Mouse (Mus musculus): ENCODE measurements around the gene Hdac6. TPM values are rescaled to one million over a fixed set of nuclear protein-coding genes. Genes with fewer than 3 reads are reported as not detected.

Hdac6 gene
- 10 to 100 TPM; 49.9 to 50.4 TPM for total RNA-seq (2021)

DNA sequence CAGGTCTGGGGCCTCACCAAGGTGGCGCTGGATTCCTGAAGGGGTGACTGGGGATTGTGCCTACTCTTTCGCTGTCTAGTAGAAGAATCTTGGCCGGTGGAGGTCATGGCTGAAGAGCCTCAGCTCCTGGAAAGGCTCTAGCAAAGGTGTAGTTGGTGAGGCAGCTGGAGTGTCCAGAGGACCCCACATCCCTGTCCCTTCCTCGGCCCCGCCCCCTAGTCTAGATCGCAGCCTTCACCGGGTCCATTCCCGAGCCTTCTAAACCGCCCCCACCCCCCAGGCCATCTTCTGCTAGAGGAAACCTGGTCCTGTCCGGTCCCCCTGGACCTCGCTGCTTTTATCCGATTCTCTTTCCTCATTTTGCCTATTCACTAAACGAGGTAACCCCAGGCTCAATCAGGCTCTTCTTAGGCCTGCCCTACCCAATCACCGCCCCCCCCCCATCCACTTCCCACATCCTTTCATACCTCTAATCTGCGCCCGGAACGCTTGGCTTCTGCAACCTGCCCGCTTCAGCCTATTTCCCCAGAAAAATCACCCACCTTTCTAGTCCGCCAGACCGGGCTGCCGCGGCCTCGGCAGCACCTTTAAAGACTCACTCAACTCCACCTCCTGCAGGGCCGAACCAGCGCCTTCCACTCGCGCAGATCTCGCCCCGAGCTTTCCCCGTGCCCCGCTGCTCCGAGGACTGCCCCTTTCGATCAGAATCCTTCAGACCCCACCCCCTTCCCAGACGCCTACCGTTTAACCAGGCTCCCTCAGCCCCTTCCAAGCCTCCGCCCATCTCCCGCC, at the start of gene Hdac6:
TSS of gene Hdac6 (minus strand) at position 782 of the 792 bp plus-strand sequence.
- DNase-seq (ENCODE audit: low spot score in 2 of 2): no peak
- intact Hi-C loops (cut with DNase I): loop anchor here (1.0 to 5.0 kb wide), 2 partner anchors 48 to 125 kb away; partner anchors contain the start of genes Pqbp1, Suv39h1 and Timm17b

DNA sequence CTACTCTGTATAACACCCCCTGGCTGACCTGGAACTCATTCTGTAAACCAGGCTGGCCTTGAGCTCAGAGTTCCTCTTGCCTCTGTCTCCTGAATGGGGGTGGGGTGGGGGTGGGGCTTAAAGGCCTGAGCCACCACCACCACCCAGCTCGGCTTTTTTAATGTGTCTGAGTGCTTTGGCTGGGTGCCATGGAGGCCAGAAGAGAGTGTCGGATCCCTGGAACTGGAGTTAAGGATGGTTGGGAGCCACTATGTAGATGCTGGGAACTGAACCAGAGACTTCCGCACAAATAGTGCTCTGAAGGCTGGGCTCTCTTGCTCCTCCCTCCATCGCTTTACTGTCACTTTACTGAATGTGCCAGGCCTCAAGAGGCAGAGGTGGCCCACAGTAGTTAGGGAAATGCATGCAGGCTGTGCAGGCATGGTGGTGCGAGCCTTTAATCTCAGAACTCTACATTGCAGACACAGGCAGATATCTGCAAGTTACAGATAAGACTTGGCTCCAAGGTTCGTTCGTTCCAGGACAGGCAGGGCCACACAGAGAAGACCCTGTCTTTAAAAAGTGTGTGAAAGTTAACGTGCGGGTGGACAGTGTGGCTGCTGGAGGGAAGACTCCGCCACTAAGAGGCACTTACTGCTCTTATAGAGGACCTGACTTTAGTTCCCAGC, 45.5 kb upstream of the Hdac6 start:
- intact Hi-C loops (cut with DNase I): no loop called here

DNA sequence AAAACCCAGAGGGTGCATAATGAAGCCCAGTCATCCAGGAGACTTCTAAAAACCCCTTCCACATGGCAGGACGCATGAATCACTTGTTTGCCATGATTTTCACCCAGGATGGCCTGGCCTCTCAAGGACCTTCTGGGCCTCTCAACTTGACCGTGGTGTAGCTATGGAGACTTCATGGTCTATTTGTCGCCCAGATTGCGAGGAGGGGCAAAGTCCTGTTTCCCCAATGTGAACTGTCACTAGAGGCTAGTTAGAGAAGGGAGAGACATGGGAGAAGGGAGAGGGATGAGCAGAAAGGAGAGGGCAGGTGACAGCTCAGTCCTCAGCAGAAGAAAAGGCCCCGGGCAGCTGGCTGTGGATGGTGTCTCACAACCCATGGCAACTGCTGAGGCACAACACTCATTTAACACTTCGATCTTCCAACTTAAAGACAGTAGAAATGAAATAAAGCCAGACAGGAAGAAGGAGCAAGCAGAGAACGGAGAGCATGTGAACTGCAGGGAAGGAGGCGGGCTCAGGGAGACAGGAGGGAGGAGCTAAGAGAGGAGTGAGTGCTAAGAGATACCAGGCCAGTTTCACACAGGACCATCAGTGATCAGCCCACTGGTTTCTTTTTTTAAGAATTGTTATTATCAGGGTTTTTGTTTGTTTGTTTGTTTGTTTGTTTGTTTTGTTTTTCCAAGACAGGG, 44.8 kb upstream of the Hdac6 start:
- no peak for DNase-seq (ENCODE audit: low spot score in 2 of 2)
- intact Hi-C loops (cut with DNase I): no loop called here

More for the DNA sequence above, 45.5 kb upstream of the Hdac6 start:
- DNase-seq (ENCODE audit: low spot score in 2 of 2): no peak

DNA sequence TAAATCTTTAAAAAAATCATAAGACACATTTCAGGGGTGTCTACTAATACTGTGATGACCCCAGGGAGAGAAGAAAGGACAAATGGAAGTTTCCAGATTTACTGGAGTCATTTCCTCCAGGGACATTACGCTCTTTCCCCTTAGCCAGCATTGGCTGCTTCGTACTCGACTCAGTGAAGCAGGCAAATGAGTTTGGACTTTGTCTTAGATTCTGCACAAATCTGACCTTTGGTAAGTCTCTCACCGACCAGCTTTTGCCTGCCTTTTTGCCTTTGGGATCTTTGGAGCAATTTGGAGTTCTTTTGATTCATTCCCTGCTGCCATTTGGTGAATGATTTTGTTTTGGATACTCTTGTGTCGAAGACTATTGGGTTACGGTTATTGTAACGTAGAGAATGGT, 33.7 kb upstream of the Hdac6 start:
- no peak for DNase-seq (ENCODE audit: low spot score in 2 of 2)
- intact Hi-C loops (cut with DNase I): no loop called here

DNA sequence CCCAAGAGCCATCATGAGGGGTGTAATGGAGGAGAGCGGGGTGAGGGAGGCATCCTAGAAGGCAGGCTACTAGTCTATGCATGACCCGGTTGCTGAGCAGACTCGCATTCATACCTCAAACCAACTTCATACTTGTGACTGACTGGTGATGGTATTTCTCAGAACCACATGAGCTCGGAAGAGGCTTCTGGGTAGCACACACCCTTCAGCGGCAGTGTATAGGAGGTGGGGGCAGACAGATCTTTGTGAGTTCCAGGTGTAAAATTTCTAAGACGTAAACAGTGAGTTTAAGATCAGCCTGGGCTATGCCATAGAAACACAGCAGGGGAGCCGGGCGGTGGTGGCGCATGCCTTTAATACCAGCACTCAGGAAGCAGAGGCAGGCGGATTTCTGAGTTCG, 30.2 kb upstream of the Hdac6 start, which contains the start of gene Gata1:
TSS of gene Gata1 (minus strand) at position 180 of the 400 bp plus-strand sequence.
- no peak for DNase-seq (ENCODE audit: low spot score in 2 of 2)
- intact Hi-C loops (cut with DNase I): no loop called here

DNA sequence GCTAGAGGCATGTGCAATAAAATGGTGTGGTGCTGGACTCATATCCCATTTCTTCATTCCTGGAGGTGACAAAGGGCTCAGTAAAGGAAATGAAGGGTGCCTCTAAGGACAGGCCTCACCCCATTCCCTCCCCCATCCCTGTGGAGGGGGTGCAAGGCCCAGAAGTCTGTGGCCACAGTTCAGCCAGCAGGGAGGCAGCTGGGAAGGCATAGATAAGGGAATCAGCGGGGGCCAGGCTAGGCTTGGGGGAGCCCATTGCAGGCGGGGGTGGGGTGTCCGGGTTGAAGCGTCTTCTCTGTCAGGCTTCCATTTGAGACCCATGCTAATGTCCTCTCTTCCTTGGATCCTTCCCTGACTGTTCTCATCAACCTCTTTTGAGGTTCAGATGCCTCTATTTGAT, 23.6 kb upstream of the Hdac6 start:
- DNase-seq (ENCODE audit: low spot score in 2 of 2): no peak
- intact Hi-C loops (cut with DNase I): no loop called here

DNA sequence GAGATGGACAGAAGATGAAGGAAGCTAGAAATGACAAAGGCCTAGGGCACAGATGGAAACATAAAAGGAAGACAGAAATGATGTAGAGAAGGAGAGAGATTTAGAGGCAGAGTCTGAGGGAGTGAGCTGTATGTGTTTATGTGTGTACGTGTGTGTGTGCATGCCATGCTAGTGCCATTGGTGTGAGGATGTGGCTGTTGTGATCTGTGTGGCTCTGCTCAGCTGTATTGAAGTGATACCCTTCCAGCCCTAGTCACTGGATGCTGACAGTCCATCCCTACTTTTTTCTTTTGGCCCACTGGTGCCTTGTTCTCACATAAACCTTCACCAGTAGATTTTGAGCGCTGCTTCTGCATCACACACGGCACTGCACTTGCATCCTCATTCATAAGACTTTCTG, 21.2 kb upstream of the Hdac6 start:
- intact Hi-C loops (cut with DNase I): no loop called here
- no peak for DNase-seq (ENCODE audit: low spot score in 2 of 2)

DNA sequence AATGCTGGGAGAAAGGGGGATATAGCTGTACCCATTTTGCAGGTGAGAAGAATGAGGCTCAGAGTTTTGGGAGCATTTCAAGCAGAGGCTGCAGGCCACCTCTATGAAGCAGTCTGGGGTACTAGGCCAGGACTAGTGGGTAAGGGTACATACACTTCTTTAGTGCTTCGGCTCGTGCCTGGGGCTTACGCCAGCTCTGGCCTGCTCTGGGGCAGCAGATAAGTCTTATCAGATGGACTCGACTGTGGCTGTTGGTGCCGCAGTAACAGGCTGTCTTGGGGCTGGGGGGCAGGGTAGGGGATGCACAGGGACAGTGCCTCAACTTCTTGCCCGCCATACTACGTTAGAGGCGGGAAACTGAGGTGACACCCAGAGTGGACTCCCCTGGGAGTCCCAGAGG, 20.5 kb upstream of the Hdac6 start:
- DNase-seq (ENCODE audit: low spot score in 2 of 2): no peak
- intact Hi-C loops (cut with DNase I): no loop called here

DNA sequence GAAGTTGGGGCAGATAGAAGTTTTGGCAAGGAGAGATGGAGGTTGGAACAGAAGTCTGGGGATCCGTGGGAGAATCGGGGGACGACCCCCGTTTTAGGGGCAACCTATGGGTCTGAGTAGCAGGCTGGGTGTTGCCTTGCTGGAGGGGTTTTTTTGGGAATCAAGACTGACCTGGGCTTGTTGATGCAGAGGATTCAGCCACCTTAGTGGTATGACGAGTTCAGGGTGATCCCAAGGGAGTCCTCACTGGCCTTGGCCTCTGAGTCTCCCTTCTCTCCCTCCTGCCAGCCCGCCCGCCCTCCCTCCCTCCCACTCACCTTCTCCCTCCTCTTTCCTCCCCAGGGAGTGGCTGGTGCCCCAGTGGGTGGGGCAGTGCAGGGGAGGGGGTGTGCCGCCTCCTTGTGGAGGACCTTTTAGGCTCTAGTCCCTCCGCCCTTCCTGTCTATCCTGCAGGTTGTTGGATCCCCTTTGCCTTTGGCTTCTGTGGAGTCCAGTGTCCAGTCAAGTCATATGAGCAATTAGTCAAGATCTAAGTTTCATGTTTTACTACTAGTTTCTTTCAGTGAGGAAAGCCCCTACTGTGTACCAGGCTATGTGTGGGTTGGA, 20.0 kb upstream of the Hdac6 start:
- intact Hi-C loops (cut with DNase I): no loop called here

DNA sequence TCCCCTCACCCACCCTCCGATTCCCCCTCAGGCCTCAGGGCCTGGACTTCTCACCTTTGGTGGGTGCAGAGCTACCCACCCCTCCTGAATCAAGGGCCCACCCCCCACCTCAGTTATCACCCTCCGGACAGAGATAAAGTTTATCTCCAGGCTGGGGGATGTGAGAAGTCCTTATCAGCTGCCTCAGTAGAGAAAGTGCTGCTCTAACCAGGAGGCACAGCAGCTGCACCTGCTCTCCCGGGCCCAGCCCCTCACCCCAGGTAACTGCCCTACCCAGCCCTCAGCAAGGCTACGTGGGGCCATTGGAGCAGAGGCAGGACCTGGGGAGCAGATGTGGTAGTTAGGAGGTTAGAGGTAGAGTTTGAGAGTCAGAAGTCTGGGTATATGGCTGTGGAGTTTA, 18.5 kb upstream of the Hdac6 start:
- no peak for DNase-seq (ENCODE audit: low spot score in 2 of 2)
- intact Hi-C loops (cut with DNase I): no loop called here

More for the DNA sequence above, 20.0 kb upstream of the Hdac6 start:
- no peak for DNase-seq (ENCODE audit: low spot score in 2 of 2)

DNA sequence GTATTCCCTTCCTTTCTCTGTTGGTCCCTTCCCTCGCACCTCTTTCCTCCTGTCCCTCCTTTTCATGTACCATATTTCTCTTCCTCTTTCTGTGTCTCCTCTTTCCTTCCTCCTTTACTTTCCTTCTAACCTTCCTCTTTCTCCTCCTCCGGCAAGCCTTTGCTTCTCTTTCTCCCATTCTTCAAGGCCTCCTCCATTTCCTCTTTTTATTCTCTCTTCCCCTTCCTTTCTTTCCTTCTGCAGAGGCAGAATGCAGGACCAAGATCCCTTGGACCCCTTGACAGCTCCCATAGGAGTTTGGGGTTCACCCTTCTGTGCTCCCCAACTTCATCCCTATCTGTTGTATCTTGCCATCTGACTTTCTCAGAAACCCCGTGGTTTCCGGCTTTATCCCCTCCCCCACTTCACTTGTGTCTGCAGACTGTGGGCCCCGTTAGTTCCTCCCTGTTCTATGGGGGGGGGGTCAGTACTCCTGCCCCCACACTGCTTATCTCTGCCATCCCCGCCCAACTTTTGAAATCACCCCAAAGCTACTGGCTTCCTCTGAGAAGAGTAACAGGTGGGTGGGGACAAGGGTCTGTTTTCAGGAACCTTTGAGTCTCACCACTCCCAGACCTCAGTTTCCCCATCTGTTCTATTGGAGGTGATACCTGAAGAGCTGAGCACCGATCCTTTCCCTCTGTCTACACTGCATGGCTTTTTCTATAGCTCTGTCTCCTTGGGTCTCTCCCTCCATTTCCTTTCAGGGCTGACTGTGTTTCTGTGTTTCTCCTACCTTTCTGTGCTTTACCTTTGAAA, 16.3 kb upstream of the Hdac6 start:
- no peak for DNase-seq (ENCODE audit: low spot score in 2 of 2)
- intact Hi-C loops (cut with DNase I): loop anchor here (5.0 kb wide), 1 partner anchor 53 kb away; the partner anchor contains the start of gene Glod5

DNA sequence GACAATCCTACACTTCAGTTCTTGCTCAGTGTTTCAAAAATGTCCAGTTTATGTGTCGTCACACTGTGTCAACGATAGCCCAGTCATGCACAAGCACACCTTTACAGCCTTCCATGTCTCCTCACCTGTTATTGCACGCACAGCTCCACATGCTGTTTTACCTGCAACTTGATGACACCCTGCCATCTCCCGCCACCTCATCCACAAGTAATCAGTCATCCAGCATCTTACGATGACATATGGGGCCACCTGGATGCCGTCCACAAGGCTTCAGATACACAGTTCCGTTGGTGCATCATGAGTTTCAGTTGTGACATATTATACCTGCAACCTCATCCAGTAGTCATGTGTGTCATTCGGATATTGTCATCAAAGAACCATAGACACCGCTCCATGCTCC, 11.2 kb upstream of the Hdac6 start:
- intact Hi-C loops (cut with DNase I): no loop called here
- DNase-seq (ENCODE audit: low spot score in 2 of 2): no peak

DNA sequence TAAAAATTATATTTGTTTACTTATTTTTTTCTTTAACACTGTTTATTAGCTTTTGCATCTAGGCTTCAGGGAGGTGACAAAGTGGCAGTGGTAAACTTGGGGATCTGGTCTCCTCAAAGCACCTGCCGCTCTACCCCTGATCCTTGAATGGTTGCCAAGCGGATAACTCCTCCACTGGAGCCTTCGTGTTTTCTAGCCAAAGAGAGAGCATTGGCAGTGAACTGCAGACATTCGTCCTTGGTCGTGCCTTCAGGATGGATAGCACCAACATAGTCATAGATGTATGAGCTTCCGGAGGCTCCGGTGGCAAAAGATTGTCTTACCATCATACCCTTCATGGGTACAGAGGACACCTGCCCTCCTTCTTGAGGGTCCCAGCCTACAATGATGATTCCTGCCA, 2.4 kb upstream of the Hdac6 start:
- intact Hi-C loops (cut with DNase I): no loop called here
- no peak for DNase-seq (ENCODE audit: low spot score in 2 of 2)

DNA sequence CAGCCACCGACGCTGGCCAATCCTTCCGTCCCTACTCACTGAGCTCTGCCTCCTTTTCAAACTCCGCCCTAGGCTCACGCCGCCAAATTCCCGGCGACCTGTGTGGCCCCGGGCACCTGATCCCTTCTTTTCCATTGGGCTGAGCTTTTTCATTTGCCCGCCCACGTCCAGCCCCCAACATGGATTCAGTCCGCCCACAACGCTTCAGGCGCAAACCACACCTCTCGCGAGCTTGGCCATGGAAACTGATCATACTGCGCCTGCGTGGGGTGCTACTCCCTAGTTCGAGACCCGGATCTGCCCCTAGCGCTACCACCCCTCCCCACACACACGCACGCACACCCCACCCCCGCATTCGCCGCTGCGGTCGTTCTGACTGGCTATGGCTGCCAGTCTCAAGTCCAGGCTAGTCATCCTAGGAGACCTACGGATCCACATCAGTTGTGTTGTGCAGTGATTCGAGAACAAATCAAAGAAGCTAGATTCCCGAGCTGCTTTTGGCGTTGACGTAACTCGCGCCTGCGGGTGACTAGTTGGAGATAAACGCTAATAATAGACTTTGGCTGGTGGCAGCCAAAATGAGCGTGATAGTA, 307 bp upstream of the Hdac6 start:
- DNase-seq (ENCODE audit: low spot score in 2 of 2): peak; percentile 88 to 97
- intact Hi-C loops (cut with DNase I): loop anchor here (1.0 to 5.0 kb wide), 2 partner anchors 49 to 124 kb away; partner anchors contain the start of genes Pqbp1, Suv39h1 and Timm17b

DNA sequence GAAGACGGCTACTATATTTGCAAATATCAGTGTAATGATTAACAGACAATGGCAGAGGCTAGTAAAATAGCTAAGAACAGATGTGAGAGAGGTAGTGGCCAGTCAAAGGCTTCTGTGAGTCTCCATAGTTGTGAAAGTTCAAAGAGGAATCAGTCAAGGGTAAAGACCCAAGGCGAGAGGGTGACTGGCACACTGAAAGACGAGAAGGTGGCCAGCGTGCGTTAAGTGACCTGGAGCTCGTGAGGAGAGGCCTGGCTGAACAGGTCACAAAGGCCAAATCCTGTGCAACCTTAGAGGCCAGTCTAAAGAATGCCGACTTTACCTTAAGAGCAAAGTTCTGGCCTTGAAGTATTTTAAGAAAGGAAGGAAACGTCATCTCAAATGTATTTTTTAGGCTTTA, 2.1 kb downstream of the Hdac6 start:
- no peak for DNase-seq (ENCODE audit: low spot score in 2 of 2)
- intact Hi-C loops (cut with DNase I): loop anchor here (5.0 kb wide), 1 partner anchor 127 kb away; the partner anchor contains the start of gene Suv39h1

DNA sequence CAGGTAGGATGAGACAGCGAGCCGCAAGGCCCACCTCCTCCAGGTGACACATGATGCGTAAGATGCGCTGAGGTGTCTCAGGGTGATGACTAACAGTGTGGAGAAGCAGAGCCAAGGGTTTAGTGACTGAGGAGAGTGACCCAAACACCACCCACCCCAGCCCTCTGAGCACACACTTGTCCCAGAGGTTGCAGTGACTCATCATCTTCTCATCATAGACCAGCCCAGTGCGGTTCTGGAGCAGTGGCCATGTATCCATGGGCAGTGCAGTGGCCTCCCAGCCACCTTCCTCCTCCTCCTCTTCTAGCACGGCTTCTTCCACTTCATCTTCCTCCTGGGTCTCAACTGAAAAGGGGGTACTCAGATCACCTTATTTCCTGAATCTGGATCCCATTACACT, 10.0 kb downstream of the Hdac6 start:
- DNase-seq (ENCODE audit: low spot score in 2 of 2): no peak
- intact Hi-C loops (cut with DNase I): no loop called here

DNA sequence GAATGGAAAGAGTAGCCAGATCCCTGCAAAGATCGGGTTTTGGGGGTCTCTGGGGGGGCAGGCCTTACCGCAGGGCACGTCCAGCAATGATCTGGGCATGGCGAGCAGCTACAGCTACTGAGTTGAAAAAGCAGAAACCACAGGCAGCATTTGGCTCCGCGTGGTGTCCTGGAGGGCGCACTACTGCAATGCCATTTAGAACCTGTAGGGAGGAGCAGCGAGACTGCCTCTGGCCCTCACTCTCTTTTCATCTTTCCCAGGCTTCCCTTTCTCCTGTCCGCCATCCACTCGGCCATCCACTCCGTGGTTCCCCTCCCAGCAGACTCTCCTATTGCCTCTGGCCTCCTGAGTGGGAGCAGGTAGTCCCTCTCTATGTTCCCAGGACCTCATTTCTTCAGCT, 10.8 kb downstream of the Hdac6 start:
- no peak for DNase-seq (ENCODE audit: low spot score in 2 of 2)
- intact Hi-C loops (cut with DNase I): no loop called here

DNA sequence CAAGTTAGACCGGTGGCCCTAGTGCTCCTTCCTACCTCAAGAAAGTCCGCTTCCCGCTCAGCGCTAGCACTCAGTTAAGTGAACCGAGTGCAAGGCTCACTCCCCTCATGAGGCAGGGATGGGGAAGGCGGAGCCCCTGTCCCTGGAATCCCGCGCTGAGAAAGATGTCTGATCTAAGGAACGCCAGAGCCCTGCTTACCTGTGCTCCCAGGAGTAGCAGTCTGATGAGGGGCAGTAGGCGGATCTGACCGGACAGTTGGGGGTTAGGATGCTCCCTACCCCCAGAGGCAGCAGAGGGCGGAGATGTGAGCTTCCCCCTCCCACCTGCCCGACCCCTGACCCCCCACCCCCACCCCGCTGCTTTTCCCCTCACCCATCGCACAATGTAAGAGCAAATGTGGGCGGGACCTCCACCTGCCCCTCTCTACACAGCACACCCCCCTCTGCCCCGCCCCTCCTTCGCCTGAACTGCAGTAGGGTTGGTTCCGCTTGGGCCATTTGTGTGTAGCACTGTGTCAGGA, 19.4 kb downstream of the Hdac6 start, which contains the start of gene Eras:
TSS of gene Eras (minus strand) at position 338 of the 521 bp plus-strand sequence.
- intact Hi-C loops (cut with DNase I): no loop called here
- no peak for DNase-seq (ENCODE audit: low spot score in 2 of 2)
